Comparison of ENCODE assay signal across 21 mouse cellular contexts in genomic region chr8:78563466-78564058, GRCm38 (mm10). TPM values are rescaled to one million over a fixed set of nuclear protein-coding genes. Genes with fewer than 3 reads are reported as not detected.
A peak's percentile ranks its signal among the peaks of the same experiment; 100 is the strongest.
DNase-seq lines count a peak whose midpoint lies in the region; ATAC-seq and TF ChIP-seq lines count a peak whose summit lies in the region.
"Had no signal": no experiment of that assay in that cellular context is flagged by ENCODE, and none has a peak within 500 bp of the region (broad histone marks: within the 10 kb centered on the region; RNA-seq: fewer than 3 reads in every experiment).

No protein-coding gene starts in this region.

- H3K36me3 ChIP-seq in kidney, embryonic 16.5 days (ENCODE audit: insufficient read depth, low read length): 0 out of 2 replicates have a peak, but pooled peaks cover 9% of the 10 kb centered on the region
- 0 out of 2 replicates have a peak, but pooled peaks cover 4% of the 10 kb centered on the region for H3K36me3 ChIP-seq in lung, embryonic 15.5 days
- H3K36me3 ChIP-seq in lung, postnatal 0 days (ENCODE audit: insufficient read depth, low read length): no peaks in the 10 kb centered on the region
- H3K36me3 ChIP-seq in midbrain, embryonic 13.5 days: peaks cover 8% of the 10 kb centered on the region
- H3K36me3 ChIP-seq: embryonic facial prominence, embryonic 12.5 days had no signal

- 0 out of 2 replicates have a peak, but pooled peaks have one; percentile 23 for ATAC-seq in kidney, embryonic 16.5 days (ENCODE audit: low FRiP score, low TSS enrichment)
- peak; percentile 72; the same call in 1 of the 2 replicates for ATAC-seq in lung, embryonic 15.5 days (ENCODE audit: borderline replicate concordance, extremely low read depth, low FRiP score, low TSS enrichment)
- peak; percentile 28 for ATAC-seq in lung, postnatal 0 days
- ATAC-seq in midbrain, embryonic 13.5 days: no peak
- ATAC-seq: activated CD4-positive, CD25-positive, alpha-beta regulatory T cell, adult 4 months; forebrain, embryonic 13.5 days; forebrain, embryonic 15.5 days; Patski had no signal

- WGBS in kidney, embryonic 16.5 days: 57% methylated on average over 2 of the region's 2 CpGs
- WGBS in lung, embryonic 15.5 days: 27% methylated on average over 2 of the region's 2 CpGs
- whole genome bisulfite sequencing in lung, adult 2 months: 67% methylated on average over 2 of the region's 2 CpGs
- WGBS in lung, postnatal 0 days: 42% methylated on average over 2 of the region's 2 CpGs
- 81% methylated on average over 2 of the region's 2 CpGs for WGBS in midbrain, embryonic 13.5 days

- no peak overlapping the region for H3K4me2 ChIP-seq in kidney, embryonic 16.5 days (replicated peaks; ENCODE audit: low read depth, low read length)
- no peak overlapping the region for H3K4me2 ChIP-seq in lung, embryonic 15.5 days
- no peak overlapping the region for H3K4me2 ChIP-seq in lung, postnatal 0 days (replicated peaks; ENCODE audit: low read depth, low read length)
- no peak overlapping the region for H3K4me2 ChIP-seq in midbrain, embryonic 13.5 days (replicated peaks)
- H3K4me2 ChIP-seq: embryonic facial prominence, embryonic 12.5 days; forebrain, embryonic 13.5 days; forebrain, embryonic 15.5 days had no signal

- H3K9ac ChIP-seq in kidney, embryonic 16.5 days (replicated peaks; ENCODE audit: low read length): no peak overlapping the region
- H3K9ac ChIP-seq in lung, embryonic 15.5 days: no peak overlapping the region
- no peak overlapping the region for H3K9ac ChIP-seq in lung, postnatal 0 days (replicated peaks; ENCODE audit: low read depth)
- H3K9ac ChIP-seq in midbrain, embryonic 13.5 days (replicated peaks): no peak overlapping the region
- H3K9ac ChIP-seq: embryonic facial prominence, embryonic 12.5 days; forebrain, embryonic 13.5 days; forebrain, embryonic 15.5 days had no signal

- H3K27me3 ChIP-seq in kidney, embryonic 16.5 days (ENCODE audit: insufficient read depth, low read length): no peaks in the 10 kb centered on the region
- H3K27me3 ChIP-seq in lung, embryonic 15.5 days: no peaks in the 10 kb centered on the region
- no peaks in the 10 kb centered on the region for H3K27me3 ChIP-seq in lung, postnatal 0 days (replicated peaks; ENCODE audit: insufficient read depth, low read length)
- no peaks in the 10 kb centered on the region for H3K27me3 ChIP-seq in midbrain, embryonic 13.5 days
- H3K27me3 ChIP-seq: embryonic facial prominence, embryonic 12.5 days; forebrain, embryonic 13.5 days; forebrain, embryonic 15.5 days; Patski had no signal

- no peak for TF ChIP-seq CTCF in lung, adult 2 months (IDR thresholded peaks at IDR 0.05; ENCODE audit: insufficient read depth, low read length)
- no peak for TF ChIP-seq CTCF in lung, postnatal 0 days (IDR thresholded peaks at IDR 0.05)

- TF ChIP-seq POLR2A in lung, adult 2 months (IDR thresholded peaks at IDR 0.05; ENCODE audit: borderline replicate concordance, extremely low read depth, low read depth, low read length): no peak

- no peak overlapping the region for H3K4me3 ChIP-seq in kidney, embryonic 16.5 days (ENCODE audit: low read length)
- no peak overlapping the region for H3K4me3 ChIP-seq in lung, embryonic 15.5 days
- H3K4me3 ChIP-seq in lung, adult 2 months (replicated peaks; ENCODE audit: extremely low read depth, low read depth, low read length): no peak overlapping the region
- no peak overlapping the region for H3K4me3 ChIP-seq in lung, postnatal 0 days (ENCODE audit: low read depth, low read length)
- no peak overlapping the region for H3K4me3 ChIP-seq in midbrain, embryonic 13.5 days (replicated peaks)
- H3K4me3 ChIP-seq: embryonic facial prominence, embryonic 10.5 days; embryonic facial prominence, embryonic 12.5 days; forebrain, embryonic 13.5 days; forebrain, embryonic 15.5 days had no signal

- no peak for TF ChIP-seq EP300 in lung, postnatal 0 days (IDR thresholded peaks at IDR 0.05)

- no peak overlapping the region for H3K27ac ChIP-seq in kidney, embryonic 16.5 days (ENCODE audit: low read length)
- H3K27ac ChIP-seq in lung, embryonic 15.5 days: 0 out of 2 replicates have a peak overlapping the region, but pooled peaks have one; percentile 29
- H3K27ac ChIP-seq in lung, postnatal 0 days (ENCODE audit: low read length): no peak overlapping the region
- H3K27ac ChIP-seq in midbrain, embryonic 13.5 days: no peak overlapping the region
- H3K27ac ChIP-seq: embryonic facial prominence, embryonic 10.5 days; embryonic facial prominence, embryonic 12.5 days; forebrain, embryonic 13.5 days; forebrain, embryonic 15.5 days had no signal

- no peaks in the 10 kb centered on the region; the same call in 1 of the 2 replicates for H3K9me3 ChIP-seq in kidney, embryonic 16.5 days (ENCODE audit: low read length)
- H3K9me3 ChIP-seq in lung, embryonic 15.5 days: no peaks in the 10 kb centered on the region; the same call in 1 of the 2 replicates
- H3K9me3 ChIP-seq in lung, postnatal 0 days (ENCODE audit: low read length): no peaks in the 10 kb centered on the region
- 0 out of 2 replicates have a peak, but pooled peaks cover 3% of the 10 kb centered on the region for H3K9me3 ChIP-seq in midbrain, embryonic 13.5 days
- H3K9me3 ChIP-seq: embryonic facial prominence, embryonic 10.5 days; embryonic facial prominence, embryonic 12.5 days; forebrain, embryonic 13.5 days; forebrain, embryonic 15.5 days had no signal

- H3K4me1 ChIP-seq in kidney, embryonic 16.5 days (ENCODE audit: insufficient read depth, low read length): peaks cover 4% of the 10 kb centered on the region; the same call in 1 of the 2 replicates
- peaks cover 8% of the 10 kb centered on the region; the same call in 1 of the 2 replicates for H3K4me1 ChIP-seq in lung, embryonic 15.5 days
- no peaks in the 10 kb centered on the region for H3K4me1 ChIP-seq in lung, adult 2 months (ENCODE audit: control insufficient read depth, insufficient read depth, low read length)
- H3K4me1 ChIP-seq in lung, postnatal 0 days (ENCODE audit: insufficient read depth, low read depth, low read length): no peaks in the 10 kb centered on the region
- H3K4me1 ChIP-seq in midbrain, embryonic 13.5 days (replicated peaks): peaks cover 12% of the 10 kb centered on the region
- H3K4me1 ChIP-seq: forebrain, embryonic 13.5 days; forebrain, embryonic 15.5 days had no signal

- DNase-seq in kidney, postnatal 10 days: no peak
- no peak for DNase-seq in lung, adult 2 months
- DNase-seq in lung, postnatal 0 days (ENCODE audit: low spot score): peak; percentile 20
- no peak for DNase-seq in lung, postnatal 14 days
- DNase-seq: adrenal gland, adult 8-10 months; adrenal gland, postnatal 14 days; adrenal gland, postnatal 36 days; cerebellum, adult 11-12 months; cerebellum, adult 2 months; cerebellum, adult 9-10 months; cerebellum, postnatal 10 days; cerebellum, postnatal 25 days had no signal

RNA-seq across cellular contexts. Expression of gene Slc10a7, which starts 54.4 kb away (rescaled TPM):
- polyA plus RNA-seq in kidney, embryonic 16.5 days (2015; fragmentation: Nextera tagmentation; extraction: Ambion mirVana): 18.3 and 18.4 TPM in 2 replicates
- polyA plus RNA-seq in lung, embryonic 15.5 days (2015; fragmentation: Nextera tagmentation; extraction: Ambion mirVana): 16.2 and 19.9 TPM in 2 replicates
- polyA plus RNA-seq in lung, adult 2 months (2012; rRNA removed): 9.1 and 14.1 TPM in 2 replicates
- 10.9 and 13.8 TPM in 2 replicates for polyA plus RNA-seq in lung, postnatal 0 days (2015; fragmentation: Nextera tagmentation; extraction: Ambion mirVana)
- polyA plus RNA-seq in midbrain, embryonic 13.5 days (2015; fragmentation: Nextera tagmentation; extraction: Ambion mirVana): 12.9 and 13.1 TPM in 2 replicates

RNA-seq across cellular contexts. Expression of gene Rbmxl1, which starts 54.9 kb away (rescaled TPM):
- polyA plus RNA-seq in kidney, embryonic 16.5 days (2015; fragmentation: Nextera tagmentation; extraction: Ambion mirVana): 234 and 237 TPM in 2 replicates
- polyA plus RNA-seq in lung, embryonic 15.5 days (2015; fragmentation: Nextera tagmentation; extraction: Ambion mirVana): 254 and 256 TPM in 2 replicates
- polyA plus RNA-seq in lung, adult 2 months (2012; rRNA removed): 17.7 and 22.5 TPM in 2 replicates
- 67.9 and 72.2 TPM in 2 replicates for polyA plus RNA-seq in lung, postnatal 0 days (2015; fragmentation: Nextera tagmentation; extraction: Ambion mirVana)
- 269 and 271 TPM in 2 replicates for polyA plus RNA-seq in midbrain, embryonic 13.5 days (2015; fragmentation: Nextera tagmentation; extraction: Ambion mirVana)
